Mouse (Mus musculus) CH12.LX (cell line): Measurements from ENCODE around the gene Gfm2. TPM values are rescaled to one million over a fixed set of nuclear protein-coding genes. Genes with fewer than 3 reads are reported as not detected.
A peak's percentile ranks its signal among the peaks of the same experiment; 100 is the strongest.

ENCODE experiments used
- DNase-seq: peaks from one replicate; pipeline ENCODE4 v3.0.0-alpha.2; 2013; ENCODE audit errors: extremely low read depth
- H3K27ac ChIP-seq: 2 replicates; pipeline ENCODE4 v1.5.1; 2012; ENCODE audit warnings: low read depth, mild to moderate bottlenecking, control low read depth, moderate library complexity; ENCODE audit not compliant: insufficient read depth
- H3K27me3 ChIP-seq: replicated peaks from 2 replicates; pipeline ENCODE3; 2012; ENCODE audit warnings: inconsistent platforms
- H3K36me3 ChIP-seq, 2 experiments: replicated peaks in 1 of 2; 2 replicates each; pipeline versions ENCODE3 to v1.6.1; 2012; ENCODE audit warnings: inconsistent platforms in 1 of 2, low read length in 1 of 2, mild to moderate bottlenecking in 1 of 2, mixed read lengths in 1 of 2, moderate library complexity in 1 of 2; ENCODE audit not compliant: control insufficient read depth in 1 of 2, insufficient read depth in 1 of 2
- H3K4me1 ChIP-seq, 2 experiments: 2 replicates each; pipeline ENCODE4 v1.6.1; 2012; ENCODE audit warnings: inconsistent platforms in 1 of 2, moderate library complexity in 1 of 2; ENCODE audit not compliant: insufficient read depth in 2 of 2, control insufficient read depth in 1 of 2
- H3K4me2 ChIP-seq: 2 replicates; pipeline ENCODE4 v1.6.1; 2012; ENCODE audit warnings: low read depth, mild to moderate bottlenecking, control low read depth; ENCODE audit not compliant: poor library complexity, insufficient read depth, severe bottlenecking
- H3K4me3 ChIP-seq, 3 experiments: fragments of 150-350 bp in 1 of 3; sonication (generic) in 1 of 3; replicated peaks in 1 of 3; 2 replicates each; pipeline versions ENCODE3 to v1.5.1; 2011 to 2012; ENCODE audit warnings: low read depth in 2 of 3, low read length in 2 of 3, mild to moderate bottlenecking in 2 of 3, moderate library complexity in 2 of 3, control low read depth in 1 of 3, improper control_type of control experiment in 1 of 3, inconsistent platforms in 1 of 3, mixed read lengths in 1 of 3; ENCODE audit not compliant: poor library complexity in 1 of 3
- H3K79me2 ChIP-seq: replicated peaks from 2 replicates; pipeline ENCODE4 v1.6.1; 2012; ENCODE audit warnings: mild to moderate bottlenecking, moderate library complexity; ENCODE audit not compliant: control insufficient read depth, poor library complexity, insufficient read depth, severe bottlenecking; ENCODE audit errors: extremely low read depth
- H3K9ac ChIP-seq: 2 replicates; pipeline ENCODE4 v1.6.1; 2012; ENCODE audit warnings: low read depth, mild to moderate bottlenecking, control low read depth, moderate library complexity; ENCODE audit not compliant: insufficient read depth
- H3K9me3 ChIP-seq: replicated peaks from 2 replicates; pipeline ENCODE3; 2012; ENCODE audit warnings: low read length, inconsistent platforms, mixed read lengths
- CHD2 ChIP-seq: IDR thresholded peaks from 2 replicates; pipeline ENCODE4 v1.6.1; 2011; ENCODE audit warnings: low read length, improper control_type of control experiment
- E2F4 ChIP-seq: IDR thresholded peaks from 2 replicates; pipeline ENCODE4 v1.6.1; 2011; ENCODE audit warnings: low read depth, low read length, improper control_type of control experiment; ENCODE audit not compliant: insufficient replicate concordance
- ELF1 ChIP-seq: IDR thresholded peaks from 2 replicates; pipeline ENCODE4 v1.6.1; 2014; ENCODE audit warnings: low read depth, mild to moderate bottlenecking, inconsistent platforms, low read length, improper control_type of control experiment
- HCFC1 ChIP-seq: IDR thresholded peaks from 2 replicates; pipeline ENCODE4 v1.6.1; 2012; ENCODE audit warnings: low read depth, mild to moderate bottlenecking, inconsistent platforms, low read length, improper control_type of control experiment
- IRF4 ChIP-seq: IDR thresholded peaks from 2 replicates; pipeline ENCODE4 v1.6.1; 2014; ENCODE audit warnings: low read depth, mild to moderate bottlenecking, inconsistent platforms, low read length, improper control_type of control experiment
- JUND ChIP-seq: conservative IDR thresholded peaks from 2 replicates; pipeline ENCODE4 v1.6.1; 2011; ENCODE audit warnings: low read depth, low read length, improper control_type of control experiment
- KAT2A ChIP-seq: IDR thresholded peaks from 2 replicates; pipeline ENCODE4 v1.6.1; 2012; ENCODE audit warnings: low read length, improper control_type of control experiment, inconsistent platforms; ENCODE audit not compliant: insufficient replicate concordance
- MAZ ChIP-seq: IDR thresholded peaks from 2 replicates; pipeline ENCODE4 v1.6.1; 2012; ENCODE audit warnings: low read depth, mild to moderate bottlenecking, inconsistent platforms, low read length, improper control_type of control experiment, moderate library complexity
- MEF2A ChIP-seq: IDR thresholded peaks from 2 replicates; pipeline ENCODE4 v1.6.1; 2014; ENCODE audit warnings: low read depth, mild to moderate bottlenecking, inconsistent platforms, low read length, improper control_type of control experiment, borderline replicate concordance
- NELFE ChIP-seq: IDR thresholded peaks from 2 replicates; pipeline ENCODE4 v1.6.1; 2011; ENCODE audit warnings: low read depth, low read length, improper control_type of control experiment
- POLR2AphosphoS2 ChIP-seq: IDR thresholded peaks from 2 replicates; pipeline ENCODE4 v1.6.1; 2011; ENCODE audit warnings: low read depth, low read length, improper control_type of control experiment
- SIN3A ChIP-seq: IDR thresholded peaks from 2 replicates; pipeline ENCODE4 v1.6.1; 2012; ENCODE audit warnings: low read length, improper control_type of control experiment, inconsistent platforms
- SMC3 ChIP-seq: IDR thresholded peaks from 2 replicates; pipeline ENCODE4 v1.6.1; 2011; ENCODE audit warnings: low read depth, low read length, improper control_type of control experiment
- TCF12 ChIP-seq: IDR thresholded peaks from 2 replicates; pipeline ENCODE4 v1.6.1; 2014; ENCODE audit warnings: low read depth, mild to moderate bottlenecking, inconsistent platforms, low read length, improper control_type of control experiment
- ZC3H11A ChIP-seq: IDR thresholded peaks from 2 replicates; pipeline ENCODE4 v1.6.1; 2012; ENCODE audit warnings: low read depth, mild to moderate bottlenecking, inconsistent platforms, low read length, improper control_type of control experiment
- ZMIZ1 ChIP-seq: IDR thresholded peaks from 2 replicates; pipeline ENCODE4 v1.6.1; 2012; ENCODE audit warnings: low read depth, mild to moderate bottlenecking, inconsistent platforms, low read length, improper control_type of control experiment
- dilution Hi-C: fragments of 300-500 bp; cut with MboI; formaldehyde crosslinking; loops from 2 replicates; pipeline ENCODE4 v1.14.3; 2020; ENCODE audit warnings: low sequenced_read_pairs; ENCODE audit not compliant: extremely low pct_unique_long_range_greater_than_20kb, extremely low pct_ligation_motif_present
- in situ Hi-C: fragments of 300-500 bp; cut with MboI; formaldehyde crosslinking; loops from 3 replicates; pipeline ENCODE4 v1.14.3; 2019; ENCODE audit warnings: low sequenced_read_pairs, low pct_ligation_motif_present, low pct_unique_long_range_greater_than_20kb, mixed read lengths
- polyA plus RNA-seq: library from polyadenylated mRNA; unstranded; fragments of >175 nt; gene quantifications from 2 replicates; pipeline ENCODE4 v1.2.1, GENCODE M21; 2012; ENCODE audit warnings: low read depth; ENCODE audit not compliant: insufficient read length
- total RNA-seq, 2 experiments: library from RNA; depleted of rRNA; stranded (reverse); fragments of 300-350 nt in 1 of 2; fragments of >200 nt in 1 of 2; gene quantifications; 2 replicates each; pipeline ENCODE4 v1.2.3; 2012 to 2014

The Gfm2 gene
- total and polyA plus RNA-seq, 3 experiments: 35.5 to 38.0 (median 37.4) TPM

DNA sequence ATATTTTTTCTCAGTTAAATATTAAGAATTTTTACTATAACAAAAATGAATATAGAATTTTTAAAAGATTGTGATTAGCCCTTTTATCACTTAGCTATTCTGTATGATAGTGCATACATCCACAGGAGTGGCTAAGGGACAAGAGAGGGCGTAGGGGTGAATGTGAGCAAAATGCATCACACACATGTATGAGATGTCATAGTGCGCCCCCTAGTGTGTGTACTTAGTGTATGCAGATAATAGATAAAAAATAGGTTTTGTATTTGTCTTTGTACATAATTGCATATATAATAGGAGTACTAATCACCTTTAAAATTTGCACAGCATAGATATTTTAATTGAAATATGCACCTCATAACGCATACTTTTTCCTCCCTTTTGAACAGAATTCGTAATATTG, 8.1 kb downstream of the Gfm2 start (continued):
- TF ChIP-seq HCFC1 (no peak), SMC3 (peak; percentile 10; the same call in 1 of the 2 replicates), JUND (no peak), IRF4 (no peak)

DNA sequence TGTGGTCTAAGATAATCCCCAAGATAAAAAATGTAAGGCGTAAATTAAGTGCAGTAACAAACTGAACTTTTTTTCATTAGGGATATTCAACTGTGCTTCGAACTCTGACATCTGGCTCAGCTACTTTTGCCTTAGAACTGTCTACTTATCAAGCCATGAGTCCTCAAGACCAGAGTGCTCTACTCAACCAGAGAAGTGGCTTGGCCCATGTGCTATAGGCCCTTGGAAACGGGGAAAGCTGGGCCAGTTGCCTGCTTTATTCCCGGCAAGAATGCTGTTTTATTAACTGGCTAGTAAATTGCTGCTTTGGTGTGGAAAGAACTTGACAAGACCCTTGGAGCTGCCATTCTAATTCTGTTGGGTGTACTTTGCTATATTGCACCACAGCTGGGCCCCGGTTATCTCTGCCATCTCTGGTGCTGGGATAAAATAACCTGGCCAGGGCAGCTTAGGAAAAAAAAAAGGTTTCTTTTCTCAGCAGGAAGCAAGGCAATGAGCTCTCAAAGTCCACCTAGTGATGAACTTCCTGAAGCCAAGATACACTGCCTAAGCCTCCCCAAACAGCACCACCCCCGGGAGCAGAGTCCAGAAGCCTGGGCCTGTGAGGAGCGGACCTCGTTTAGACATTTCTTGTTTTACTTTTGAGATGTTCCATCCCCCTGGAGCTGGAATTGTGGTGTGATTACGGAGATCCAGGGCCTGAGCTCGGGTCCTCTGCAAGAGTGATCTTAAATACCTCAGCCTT, 38.0 kb downstream of the Gfm2 start:
- Histone ChIP-seq H3K9me3 (no peaks in the 10 kb centered on the region), H3K4me3 (no peak overlapping the region), H3K27ac (no peak overlapping the region), H3K79me2 (no peaks in the 10 kb centered on the region), H3K9ac (no peak overlapping the region), H3K27me3 (no peaks in the 10 kb centered on the region), H3K4me1 (no peaks in the 10 kb centered on the region), H3K36me3 (peaks cover 71 to 90% of the 10 kb centered on the region in 2 experiments), H3K4me2 (no peak overlapping the region)
- in situ Hi-C loops: no loop called here
- dilution Hi-C loops: no loop called here
- no peak for DNase-seq
- TF ChIP-seq ZMIZ1 (0 out of 2 replicates have a peak, but pooled peaks have one; percentile 29), MAZ (no peak)

DNA sequence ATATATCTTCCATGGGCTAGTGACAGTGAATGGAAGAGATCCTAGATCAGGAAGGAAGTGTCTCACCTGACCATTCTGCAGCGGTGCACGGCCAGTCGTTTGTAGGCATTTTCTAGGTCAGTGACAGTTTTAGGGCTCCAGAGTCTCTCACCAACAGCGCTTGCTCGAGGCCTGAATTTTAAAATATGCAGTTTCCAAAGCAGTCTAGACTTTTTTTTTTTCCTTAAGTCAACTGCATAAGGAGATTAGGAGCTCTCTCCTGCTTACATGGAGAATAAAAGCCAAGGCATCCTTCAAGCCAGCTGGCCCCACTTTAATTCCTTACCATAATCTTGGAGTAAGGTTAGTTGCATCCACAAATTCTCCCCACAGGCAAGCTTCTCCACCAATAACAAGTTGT, 39.0 kb downstream of the Gfm2 start:
- Histone ChIP-seq H3K4me2 (no peak overlapping the region), H3K9ac (no peak overlapping the region), H3K36me3 (peaks cover 71 to 92% of the 10 kb centered on the region in 2 experiments), H3K27me3 (no peaks in the 10 kb centered on the region), H3K9me3 (no peaks in the 10 kb centered on the region), H3K4me3 (no peak overlapping the region), H3K79me2 (no peaks in the 10 kb centered on the region), H3K27ac (no peak overlapping the region), H3K4me1 (no peaks in the 10 kb centered on the region)
- in situ Hi-C loops (no loop called here), dilution Hi-C loops (no loop called here)
- DNase-seq: no peak
- TF ChIP-seq ZC3H11A (no peak), JUND (no peak), KAT2A (no peak), NELFE (no peak), POLR2AphosphoS2 (no peak), MEF2A (no peak), TCF12 (no peak), E2F4 (no peak), SIN3A (no peak), ZMIZ1 (no peak), CHD2 (no peak), ELF1 (no peak)
